Mouse (Mus musculus): Measurements from ENCODE around the gene Dpysl5. TPM values are rescaled to one million over a fixed set of nuclear protein-coding genes. Genes with fewer than 3 reads are reported as not detected.

The Dpysl5 gene
- total RNA-seq, 2 experiments from 2014 or later = not detected

DNA sequence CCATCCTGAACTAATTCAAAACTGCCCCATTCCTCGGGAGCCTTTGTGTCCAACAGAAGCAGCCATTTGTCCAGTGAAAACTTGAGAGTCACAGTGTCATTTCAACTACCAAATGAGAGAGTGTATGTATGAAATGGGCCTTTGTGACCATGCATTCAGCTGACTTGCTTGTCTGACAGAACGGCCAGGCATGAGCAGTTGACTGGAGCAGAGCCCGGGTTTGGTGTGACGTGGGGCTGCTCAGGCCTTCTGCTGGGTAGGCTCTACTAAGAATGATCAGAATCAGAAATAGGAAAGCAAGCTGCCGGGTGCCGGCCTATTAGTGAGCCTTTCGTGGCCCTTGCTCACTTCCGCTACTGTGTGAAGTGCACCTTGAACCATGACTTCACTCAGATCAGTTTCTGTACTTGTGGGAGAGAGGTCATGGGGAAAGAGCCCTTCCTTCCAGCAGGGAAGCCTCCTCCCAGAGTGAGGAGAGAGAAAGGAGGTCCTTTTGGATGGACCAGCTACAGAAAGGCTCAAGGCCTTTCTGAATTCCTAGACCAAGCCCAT, 107.5 kb downstream of the Dpysl5 start:
- ATAC-seq (replicated peaks; ENCODE audit: poor library complexity) = no peak

- no peak for ATAC-seq (replicated peaks; ENCODE audit: poor library complexity)
Observed at GRCm38 (mm10) chr5:30822689-30823088, 111.3 kb downstream of the Dpysl5 start.

GRCm38 (mm10) chr5:30823091-30823490, 111.7 kb downstream of the Dpysl5 start:
- ATAC-seq (replicated peaks; ENCODE audit: poor library complexity) = no peak

GRCm38 (mm10) chr5:30824124-30824988, 113.0 kb downstream of the Dpysl5 start:
- no peak for ATAC-seq (replicated peaks; ENCODE audit: poor library complexity)

- no peak for ATAC-seq (replicated peaks; ENCODE audit: poor library complexity)
Observed at GRCm38 (mm10) chr5:30825166-30825565, 113.8 kb downstream of the Dpysl5 start.

- no peak for ATAC-seq (replicated peaks; ENCODE audit: poor library complexity)
Observed at GRCm38 (mm10) chr5:30825821-30826220, 114.5 kb downstream of the Dpysl5 start.

DNA sequence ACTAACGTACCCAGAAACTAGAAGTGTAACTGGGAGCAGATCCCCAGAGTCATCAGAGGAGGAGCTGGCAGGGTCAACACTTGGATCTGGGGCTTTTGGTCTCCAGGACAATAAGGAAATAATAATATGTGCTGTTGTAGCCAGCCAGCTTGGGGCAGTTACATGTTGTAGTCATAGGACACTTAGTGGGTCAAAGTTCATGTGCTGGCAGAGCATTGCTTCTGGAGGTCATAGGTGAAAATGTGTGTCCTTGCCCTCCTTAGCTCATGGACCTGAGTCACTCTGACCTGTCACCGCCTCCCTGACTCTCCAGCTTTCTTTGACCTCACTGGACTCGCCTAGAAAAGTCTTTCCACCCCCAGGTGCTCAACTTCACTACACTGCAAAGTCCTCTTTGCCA, 122.1 kb downstream of the Dpysl5 start:
- no peak for ATAC-seq (replicated peaks; ENCODE audit: poor library complexity)

- no peak for ATAC-seq (replicated peaks; ENCODE audit: poor library complexity)
Observed at GRCm38 (mm10) chr5:30839731-30840130, 128.4 kb downstream of the Dpysl5 start.

GRCm38 (mm10) chr5:30841896-30842295, 130.5 kb downstream of the Dpysl5 start:
- ATAC-seq (replicated peaks; ENCODE audit: poor library complexity) = no peak

Other genes with a start within 250 kb of the Dpysl5 start
- not detected in 2 replicates for gene Otof, start 249.6 kb upstream of the Dpysl5 start, total RNA-seq (2015)
- gene Otof, start 249.6 kb upstream of the Dpysl5 start, total RNA-seq (2017) = 0.08 TPM in 1 of 2 replicates, not detected in the other
- not detected in 2 replicates for gene 1700001C02Rik, start 245.5 kb upstream of the Dpysl5 start, total RNA-seq (2015)
- not detected in 2 replicates for gene 1700001C02Rik, start 245.5 kb upstream of the Dpysl5 start, total RNA-seq (2017)
- gene Cib4, start 165.7 kb upstream of the Dpysl5 start, total RNA-seq (2015) = not detected in 2 replicates
- not detected in 2 replicates for gene Cib4, start 165.7 kb upstream of the Dpysl5 start, total RNA-seq (2017)
- not detected in 2 replicates for gene Kcnk3, start 123.4 kb upstream of the Dpysl5 start, total RNA-seq (2015)
- not detected in 2 replicates for gene Kcnk3, start 123.4 kb upstream of the Dpysl5 start, total RNA-seq (2017)
- gene Slc35f6, start 63.6 kb upstream of the Dpysl5 start, total RNA-seq (2015) = 5.6 and 6.2 TPM in 2 replicates
- gene Slc35f6, start 63.6 kb upstream of the Dpysl5 start, total RNA-seq (2017) = 5.2 and 7.0 TPM in 2 replicates
- 152 and 180 TPM in 2 replicates for gene Cenpa, start 44.8 kb upstream of the Dpysl5 start, total RNA-seq (2015)
- gene Cenpa, start 44.8 kb upstream of the Dpysl5 start, total RNA-seq (2017) = 80.7 and 103 TPM in 2 replicates
- gene Mapre3, start 103.1 kb downstream of the Dpysl5 start, total RNA-seq (2015) = 0.27 TPM in 1 of 2 replicates, not detected in the other
- not detected in 2 replicates for gene Mapre3, start 103.1 kb downstream of the Dpysl5 start, total RNA-seq (2017)
- 18.2 and 23.9 TPM in 2 replicates for gene Tmem214, start 156.4 kb downstream of the Dpysl5 start, total RNA-seq (2015)
- gene Tmem214, start 156.4 kb downstream of the Dpysl5 start, total RNA-seq (2017) = 20.9 and 38.4 TPM in 2 replicates
- gene Agbl5, start 177.1 kb downstream of the Dpysl5 start, total RNA-seq (2015) = 12.4 and 13.8 TPM in 2 replicates
- gene Agbl5, start 177.1 kb downstream of the Dpysl5 start, total RNA-seq (2017) = 7.7 and 8.4 TPM in 2 replicates
- gene Ost4, start 196.2 kb downstream of the Dpysl5 start, total RNA-seq (2015) = 439 and 494 TPM in 2 replicates
- gene Ost4, start 196.2 kb downstream of the Dpysl5 start, total RNA-seq (2017) = 259 and 297 TPM in 2 replicates
- gene Emilin1, start 201.8 kb downstream of the Dpysl5 start, total RNA-seq (2015) = 49.7 and 64.5 TPM in 2 replicates
- gene Emilin1, start 201.8 kb downstream of the Dpysl5 start, total RNA-seq (2017) = 98.6 and 99.3 TPM in 2 replicates
- gene Khk, start 209.9 kb downstream of the Dpysl5 start, total RNA-seq (2015) = 74.3 and 88.2 TPM in 2 replicates
- 62.2 and 82.9 TPM in 2 replicates for gene Khk, start 209.9 kb downstream of the Dpysl5 start, total RNA-seq (2017)
- gene Cgref1, start 234.0 kb downstream of the Dpysl5 start, total RNA-seq (2015) = not detected in 2 replicates
- gene Cgref1, start 234.0 kb downstream of the Dpysl5 start, total RNA-seq (2017) = 1.7 TPM in 1 of 2 replicates, not detected in the other
- 53.5 and 54.6 TPM in 2 replicates for gene Preb, start 248.8 kb downstream of the Dpysl5 start, total RNA-seq (2015)
- gene Preb, start 248.8 kb downstream of the Dpysl5 start, total RNA-seq (2017) = 45.2 and 62.3 TPM in 2 replicates